ENCODE assay signal across 17 mouse cellular contexts in the genomic region with DNA sequence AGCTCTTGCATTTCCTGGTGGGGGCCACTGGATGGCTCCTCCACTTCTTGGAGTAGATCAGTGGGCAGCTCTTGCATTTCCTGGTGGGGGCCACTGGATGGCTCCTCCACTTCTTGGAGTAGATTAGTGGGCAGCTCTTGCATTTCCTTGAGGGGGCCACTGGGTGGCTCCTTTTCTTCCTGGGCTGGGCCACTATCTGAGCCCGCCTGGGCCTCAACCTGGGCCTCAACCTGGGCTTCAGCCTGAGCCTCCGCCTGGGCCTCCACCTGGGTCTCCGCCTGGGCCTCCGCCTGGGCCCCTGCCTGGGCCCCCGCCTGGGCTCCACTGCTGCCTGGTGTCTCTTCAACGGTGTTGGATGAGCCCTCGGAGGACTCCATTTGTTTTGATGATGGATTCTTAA. TPM values are rescaled to one million over a fixed set of nuclear protein-coding genes. Genes with fewer than 3 reads are reported as not detected.
DNase-seq lines count a peak whose midpoint lies in the region; ATAC-seq and TF ChIP-seq lines count a peak whose summit lies in the region.
"Had no signal": no experiment of that assay in that cellular context is flagged by ENCODE, and none has a peak within 500 bp of the region (broad histone marks: within the 10 kb centered on the region; RNA-seq: fewer than 3 reads in every experiment).

No protein-coding gene starts in this region.

- no peak for ATAC-seq in embryonic facial prominence, embryonic 15.5 days (ENCODE audit: insufficient number of reproducible peaks, low FRiP score, low TSS enrichment, low read depth)
- ATAC-seq in limb, embryonic 15.5 days (ENCODE audit: insufficient number of reproducible peaks, low FRiP score, low TSS enrichment, low read depth): no peak

- H3K27me3 ChIP-seq in embryonic facial prominence, embryonic 15.5 days: no peaks in the 10 kb centered on the region
- H3K27me3 ChIP-seq in limb, embryonic 15.5 days: no peaks in the 10 kb centered on the region
- H3K27me3 ChIP-seq: neural tube, embryonic 15.5 days had no signal

- 0 out of 2 replicates have a peak overlapping the region, but pooled peaks have one; percentile 14 for H3K27ac ChIP-seq in layer of hippocampus, adult 2 months
- H3K27ac ChIP-seq in embryonic facial prominence, embryonic 15.5 days (replicated peaks): peak overlapping the region; percentile 90
- H3K27ac ChIP-seq in limb, embryonic 15.5 days: peak overlapping the region; percentile 86

- no peak overlapping the region for H3K4me3 ChIP-seq in layer of hippocampus, adult 2 months
- no peak overlapping the region for H3K4me3 ChIP-seq in embryonic facial prominence, embryonic 15.5 days (replicated peaks)
- no peak overlapping the region for H3K4me3 ChIP-seq in limb, embryonic 15.5 days
- H3K4me3 ChIP-seq: erythroblast, embryonic 14.5 days; neural tube, embryonic 15.5 days had no signal

- H3K9me3 ChIP-seq in embryonic facial prominence, embryonic 15.5 days (replicated peaks): no peaks in the 10 kb centered on the region
- H3K9me3 ChIP-seq in limb, embryonic 15.5 days: no peaks in the 10 kb centered on the region
- H3K9me3 ChIP-seq: neural tube, embryonic 15.5 days had no signal

- H3K4me2 ChIP-seq in embryonic facial prominence, embryonic 15.5 days (replicated peaks): no peak overlapping the region
- H3K4me2 ChIP-seq in limb, embryonic 15.5 days: no peak overlapping the region
- H3K4me2 ChIP-seq: neural tube, embryonic 15.5 days had no signal

- H3K4me1 ChIP-seq in embryonic facial prominence, embryonic 15.5 days: peaks cover 29% of the 10 kb centered on the region
- peaks cover 41% of the 10 kb centered on the region for H3K4me1 ChIP-seq in limb, embryonic 15.5 days

- no peak overlapping the region for H3K9ac ChIP-seq in embryonic facial prominence, embryonic 15.5 days
- H3K9ac ChIP-seq in limb, embryonic 15.5 days: no peak overlapping the region
- H3K9ac ChIP-seq: neural tube, embryonic 15.5 days had no signal

- DNase-seq in layer of hippocampus, adult 2 months (ENCODE audit: low spot score in 2 of 2): no peak
- no peak for DNase-seq in layer of hippocampus, adult 18-20 months (ENCODE audit: low spot score in 2 of 2)
- peak; percentile 72 for DNase-seq in R1 (ENCODE audit: low read depth, low spot score)
- no peak for DNase-seq in thymus, postnatal 0 days (ENCODE audit: low spot score)
- DNase-seq in retina, postnatal 1 day: no peak
- no peak for DNase-seq in adrenal gland, adult 18-20 months (ENCODE audit: low spot score in 2 of 2)
- DNase-seq: cerebellum, postnatal 14 days; right cerebral cortex, adult 18-20 months; thymus, postnatal 4 days had no signal

- TF ChIP-seq CTCF in layer of hippocampus, adult 2 months (conservative IDR thresholded peaks at IDR 0.05): peak; percentile 50

- peaks cover 37% of the 10 kb centered on the region for H3K36me3 ChIP-seq in embryonic facial prominence, embryonic 15.5 days
- H3K36me3 ChIP-seq in limb, embryonic 15.5 days: peaks cover 42% of the 10 kb centered on the region

- 84% methylated on average over 7 of the region's 7 CpGs for WGBS in embryonic facial prominence, embryonic 15.5 days
- WGBS in limb, embryonic 15.5 days: 87% methylated on average over 7 of the region's 7 CpGs

RNA-seq across cellular contexts. Expression of a gene that starts 5.2 kb away (rescaled TPM):
- total RNA-seq in layer of hippocampus, adult 2 months (2021): under 1 TPM; 0.10 to 0.15 TPM
- total RNA-seq in layer of hippocampus, adult 18-20 months (2021): under 1 TPM; 0.08 to 0.17 TPM
- polyA plus RNA-seq in embryonic facial prominence, embryonic 15.5 days (2015; fragmentation: Nextera tagmentation; extraction: Ambion mirVana): 3.6 TPM in 2 replicates
- polyA plus RNA-seq in limb, embryonic 15.5 days (2015; fragmentation: Nextera tagmentation; extraction: Ambion mirVana): 3.7 and 3.9 TPM in 2 replicates
- polyA plus RNA-seq in thymus, postnatal 0 days (2015; fragmentation: Nextera tagmentation; extraction: Ambion mirVana): 0.05 and 0.10 TPM in 2 replicates
- total RNA-seq in adrenal gland, adult 18-20 months (2021): 1 to 10 TPM; 4.0 to 5.7 TPM
- total RNA-seq: liver, adult 2 months; megakaryocyte, adult 5-6 weeks; monocyte, adult 5-6 weeks had no signal
- polyA plus RNA-seq: gonadal fat pad, adult 2 months; liver, adult 2 months had no signal

Comparison
In these comparisons a context has a peak if more than half of its experiments do, and no peak if none do; other contexts are left out.
1. H3K27ac ChIP-seq: peak in every context shown above with its lines; median percentile 90 in embryonic facial prominence, embryonic 15.5 days; 86 in limb, embryonic 15.5 days; 14 in layer of hippocampus, adult 2 months.
2. RNA of a gene that starts 5.2 kb away (total RNA-seq): 4.0 to 5.7 TPM in adrenal gland, adult 18-20 months; 0.08 to 0.17 TPM in layer of hippocampus, adult 18-20 months and 0.10 to 0.15 TPM in layer of hippocampus, adult 2 months; every median in the first group is over 4 times any median in the second.